Mouse (Mus musculus): ENCODE data around the gene Gm17545. TPM values are rescaled to one million over a fixed set of nuclear protein-coding genes. Genes with fewer than 3 reads are reported as not detected.

Gene Gm17545
- not detected in 2 replicates for polyA plus RNA-seq (2012; rRNA removed)

DNA sequence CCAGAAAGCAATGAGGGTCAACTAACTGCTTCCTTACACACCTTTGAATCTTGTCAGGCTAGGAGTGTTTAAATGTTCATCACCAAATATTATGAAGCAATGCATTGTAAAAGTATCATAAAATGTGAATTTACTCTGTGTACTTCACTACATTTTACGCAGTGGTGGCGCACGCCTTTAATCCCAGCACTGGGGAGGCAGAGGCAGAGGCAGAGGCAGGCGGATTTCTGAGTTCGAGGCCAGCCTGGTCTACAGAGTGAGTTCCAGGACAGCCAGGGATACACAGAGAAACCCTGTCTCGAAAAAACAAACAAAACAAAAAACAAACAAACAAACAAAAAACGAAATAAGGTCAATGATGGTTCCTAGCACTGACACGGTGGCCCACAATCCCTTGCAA, at the start of gene Gm17545:
Gene Gm17545, plus strand, starts transcription at position 301 of the 400 bp plus-strand sequence.

DNA sequence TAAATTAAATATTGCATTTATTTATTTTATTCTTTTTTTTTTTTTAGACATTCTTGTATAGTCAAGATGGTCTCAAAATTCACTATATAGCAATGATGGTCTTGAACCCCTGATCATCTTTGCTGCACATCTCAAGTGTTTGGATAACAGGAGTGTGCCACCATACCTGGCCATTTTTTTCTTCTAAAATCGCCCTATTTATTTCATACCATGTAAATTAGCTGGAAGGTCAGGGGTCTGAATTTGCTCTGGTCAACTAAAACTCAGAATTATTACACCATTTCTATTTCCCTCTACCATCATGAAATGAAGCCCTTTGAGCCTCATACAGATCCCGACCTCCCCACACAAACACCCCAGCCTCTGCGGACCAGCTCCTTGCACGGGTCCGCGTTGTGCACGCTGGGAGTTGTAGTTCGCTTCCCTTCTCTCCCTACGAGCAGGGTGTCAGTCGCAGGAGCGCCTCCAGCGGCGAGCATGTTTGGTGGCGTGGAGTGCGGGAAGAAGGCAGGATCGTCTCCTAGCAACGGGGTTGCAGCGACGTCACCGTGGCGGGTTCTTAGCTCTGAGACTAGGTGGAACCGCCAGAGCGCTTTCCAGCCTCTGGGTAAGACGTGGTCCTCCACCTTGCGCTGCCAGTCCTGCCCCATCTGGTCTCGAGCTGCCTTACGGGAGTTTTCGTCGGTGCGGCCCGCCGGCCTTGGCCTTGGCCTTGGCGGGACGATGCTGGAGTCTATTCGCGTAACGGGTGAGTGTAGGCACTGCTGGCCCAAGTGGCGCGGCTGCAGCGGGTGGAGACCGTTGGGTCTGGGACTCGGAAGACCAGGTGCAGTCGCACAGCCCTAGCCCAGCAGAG, 42.9 kb upstream of the Gm17545 start, which contains the start of gene 9530077C05Rik:
Gene 9530077C05Rik, plus strand, starts transcription at position 512 of the 856 bp plus-strand sequence.

DNA sequence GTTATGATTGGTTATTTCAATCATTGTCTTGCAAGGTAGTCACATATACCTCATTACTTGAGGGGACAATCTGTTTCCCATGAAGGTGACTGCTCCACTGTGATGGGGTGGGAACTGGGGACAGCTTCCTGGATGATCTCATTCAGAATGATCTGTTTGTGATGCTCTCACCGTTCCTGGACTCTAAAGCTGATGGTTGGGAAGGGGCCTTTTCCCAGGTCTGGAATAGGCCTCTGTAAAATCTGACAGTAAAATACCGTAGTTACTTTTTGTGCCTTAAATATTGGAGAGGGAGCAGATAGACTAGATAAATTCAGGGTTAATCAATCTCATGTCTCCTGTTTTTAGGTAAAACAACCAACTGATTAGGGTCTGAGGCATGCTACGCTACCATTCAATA, 15.6 kb downstream of the Gm17545 start, which contains the start of gene Rp9:
Gene Rp9, minus strand, starts transcription at position 101 of the 400 bp plus-strand sequence.

DNA sequence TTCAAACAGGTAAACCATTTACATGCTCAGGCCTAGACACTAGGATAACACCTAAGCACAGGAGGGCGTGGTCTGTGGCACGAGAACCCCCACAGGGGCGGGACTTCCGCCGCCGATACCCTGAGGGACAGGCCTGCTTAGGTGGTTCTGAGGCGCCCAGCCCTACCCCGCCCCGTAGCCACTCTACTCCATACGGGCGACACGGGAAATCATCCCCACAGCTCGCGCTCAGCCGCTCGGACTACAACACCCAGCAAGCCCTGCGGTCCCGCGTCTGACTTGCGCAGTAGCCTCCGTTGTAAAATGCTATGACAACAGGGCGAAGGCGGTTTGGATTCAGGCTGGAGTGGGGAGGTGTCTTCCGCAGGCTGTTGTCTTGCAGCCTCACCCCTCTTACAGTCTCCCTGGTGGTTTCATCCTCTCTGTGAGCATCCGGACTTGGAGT, 21.4 kb downstream of the Gm17545 start, which contains the start of gene Bbs9:
Gene Bbs9, plus strand, starts transcription at position 292 of the 445 bp plus-strand sequence.

Other genes starting within 250 kb of the Gm17545 start
- 1.3 and 6.8 TPM in 2 replicates for gene Zfp809, start 228.6 kb upstream of the Gm17545 start, polyA plus RNA-seq (2012; rRNA removed)
- 0.02 TPM in 1 of 2 replicates, not detected in the other for gene Zfp599, start 194.4 kb upstream of the Gm17545 start, polyA plus RNA-seq (2012; rRNA removed)
- 0.79 and 0.99 TPM in 2 replicates for gene Zfp810, start 146.6 kb upstream of the Gm17545 start, polyA plus RNA-seq (2012; rRNA removed)
- gene Anln, start 65.1 kb upstream of the Gm17545 start, polyA plus RNA-seq (2012; rRNA removed): 0.48 and 0.85 TPM in 2 replicates
- 0.23 and 0.39 TPM in 2 replicates for gene 9530077C05Rik, start 42.8 kb upstream of the Gm17545 start, polyA plus RNA-seq (2012; rRNA removed)
- gene Rp9, start 15.5 kb downstream of the Gm17545 start, polyA plus RNA-seq (2012; rRNA removed): 45.3 and 114 TPM in 2 replicates
- 3.1 and 3.5 TPM in 2 replicates for gene Bbs9, start 21.4 kb downstream of the Gm17545 start, polyA plus RNA-seq (2012; rRNA removed)

Data from stomach, adult 2 months (tissue).